Mouse (Mus musculus): ENCODE results near the gene Sfta2.

Sfta2 gene

GRCm38 (mm10) chr17:35673416-35674035, 72.2 kb downstream of the Sfta2 start, which contains the start of gene Gtf2h4:
Gene Gtf2h4, minus strand, starts transcription at chr17:35673739.
- peak; percentile 88 to 94 for DNase-seq (ENCODE audit: low spot score in 2 of 2)

- no peak for DNase-seq (ENCODE audit: low spot score in 2 of 2)
Observed at GRCm38 (mm10) chr17:35680591-35680990, 79.2 kb downstream of the Sfta2 start.

- DNase-seq (ENCODE audit: low spot score in 2 of 2): no peak
Observed at GRCm38 (mm10) chr17:35681986-35682385, 80.6 kb downstream of the Sfta2 start.

GRCm38 (mm10) chr17:35685061-35685460, 83.7 kb downstream of the Sfta2 start:
- DNase-seq (ENCODE audit: low spot score in 2 of 2): no peak

DNA sequence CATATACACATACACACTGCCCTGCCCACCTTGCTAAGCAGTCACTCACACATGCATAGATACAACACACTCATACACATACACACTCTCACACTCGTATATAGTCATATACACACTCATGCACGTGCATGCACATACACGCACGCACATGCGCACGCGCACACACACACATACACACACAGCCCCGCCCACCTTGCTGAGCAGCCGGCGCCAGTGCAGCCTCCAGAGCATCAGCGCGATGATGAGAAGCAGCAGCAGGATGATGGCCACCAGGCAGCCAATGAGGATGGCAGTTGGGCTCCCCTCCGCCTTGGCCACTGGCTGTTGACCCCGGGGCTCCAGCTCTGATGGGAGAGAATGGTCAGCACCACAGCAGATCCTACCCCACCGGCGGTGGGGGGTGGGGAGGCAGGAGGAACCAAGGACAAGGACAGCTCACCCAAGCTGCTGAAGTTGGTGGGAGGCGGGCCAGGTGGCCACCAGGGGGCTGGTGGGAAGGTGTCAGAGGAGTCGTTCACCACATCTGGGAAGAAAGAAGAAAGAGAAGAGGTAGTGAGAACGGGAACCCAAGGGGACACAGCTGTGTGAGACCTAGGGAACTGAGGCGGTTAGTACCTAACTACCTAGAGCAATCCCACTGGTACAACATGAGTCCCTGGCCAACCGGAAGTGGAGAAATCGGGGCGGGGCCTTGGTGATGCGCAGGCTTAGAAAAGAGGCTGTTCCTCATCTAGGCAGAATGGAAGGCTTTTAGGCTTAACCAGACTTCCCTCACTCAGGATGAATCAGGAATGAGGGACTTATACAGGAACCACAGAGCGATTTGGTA, 87.2 kb downstream of the Sfta2 start:
- no peak for DNase-seq (ENCODE audit: low spot score in 2 of 2)

DNA sequence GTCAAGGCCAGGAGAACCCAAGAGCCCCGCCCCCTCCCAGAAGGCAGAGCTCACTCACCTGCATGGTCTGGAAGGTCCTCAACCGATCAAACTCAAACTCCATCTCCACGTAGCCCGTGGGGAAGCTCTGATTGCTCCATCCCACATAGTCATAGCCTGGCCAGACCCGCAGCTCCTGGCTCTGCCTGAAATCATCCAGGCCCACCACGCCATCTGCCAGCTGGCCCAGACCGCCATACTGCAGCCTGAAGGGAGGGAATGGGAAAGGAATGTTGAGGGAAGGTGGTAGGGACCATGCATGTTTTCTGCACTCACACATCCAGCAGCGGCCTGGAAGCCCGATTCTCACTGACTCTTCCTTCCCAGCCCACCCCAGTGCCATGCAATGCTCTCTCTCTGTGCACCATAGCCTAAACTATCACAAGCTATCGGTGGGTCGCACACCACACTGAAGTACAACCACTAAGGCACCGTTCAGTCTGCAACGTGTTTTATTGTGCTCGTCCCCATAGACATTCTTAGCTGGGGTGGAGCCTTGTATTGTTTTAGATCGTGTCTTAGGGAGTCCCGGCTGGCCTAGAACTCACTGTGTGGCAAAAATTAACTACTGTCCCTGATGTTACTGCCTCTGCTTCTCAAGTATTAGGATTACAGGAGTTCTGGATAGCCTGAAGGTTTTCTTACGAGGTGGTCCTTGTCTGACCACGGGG, 88.7 kb downstream of the Sfta2 start:
- DNase-seq (ENCODE audit: low spot score in 2 of 2): no peak

- DNase-seq (ENCODE audit: low spot score in 2 of 2): no peak
Observed at GRCm38 (mm10) chr17:35691811-35692210, 90.5 kb downstream of the Sfta2 start.

DNA sequence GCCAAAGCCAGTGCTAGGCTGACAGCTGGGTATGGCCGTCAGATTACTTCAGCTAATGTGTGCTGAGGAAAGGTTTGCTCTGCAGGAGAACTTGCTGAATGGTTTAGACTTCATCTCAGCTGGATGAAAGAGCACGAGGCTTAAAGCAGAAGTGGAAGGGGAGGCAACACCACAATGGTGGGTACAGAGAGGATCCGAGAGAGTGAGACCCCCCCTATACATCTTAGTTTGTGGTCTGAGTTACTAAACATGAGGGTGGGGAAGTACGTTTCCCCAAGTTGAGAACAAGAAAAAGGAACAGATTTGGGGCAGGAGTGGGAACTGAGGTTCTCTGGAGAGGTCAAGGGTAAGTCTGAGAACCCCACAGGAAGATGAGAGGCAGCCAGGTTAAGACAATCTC, 91.0 kb downstream of the Sfta2 start:
- DNase-seq (ENCODE audit: low spot score in 2 of 2): no peak

DNA sequence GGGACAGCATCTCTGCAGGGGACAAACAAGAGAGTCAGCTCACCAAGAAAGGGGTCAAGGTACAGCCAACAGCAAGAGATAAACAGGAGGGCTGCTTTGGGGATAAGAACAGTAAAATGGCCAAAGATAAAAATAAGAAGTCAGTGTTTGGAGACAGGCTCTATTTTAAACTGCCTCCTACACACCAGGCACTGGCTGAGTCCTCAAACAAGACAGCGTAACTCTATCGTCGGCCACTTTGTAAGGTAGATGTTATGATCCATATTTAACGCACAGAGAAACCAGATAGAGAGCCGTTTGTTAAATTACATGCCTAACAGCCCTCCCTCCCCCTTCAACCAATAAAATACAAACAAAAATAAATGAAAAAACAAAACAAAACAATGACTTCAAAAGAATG, 92.6 kb downstream of the Sfta2 start:
- DNase-seq (ENCODE audit: low spot score in 2 of 2): no peak

DNA sequence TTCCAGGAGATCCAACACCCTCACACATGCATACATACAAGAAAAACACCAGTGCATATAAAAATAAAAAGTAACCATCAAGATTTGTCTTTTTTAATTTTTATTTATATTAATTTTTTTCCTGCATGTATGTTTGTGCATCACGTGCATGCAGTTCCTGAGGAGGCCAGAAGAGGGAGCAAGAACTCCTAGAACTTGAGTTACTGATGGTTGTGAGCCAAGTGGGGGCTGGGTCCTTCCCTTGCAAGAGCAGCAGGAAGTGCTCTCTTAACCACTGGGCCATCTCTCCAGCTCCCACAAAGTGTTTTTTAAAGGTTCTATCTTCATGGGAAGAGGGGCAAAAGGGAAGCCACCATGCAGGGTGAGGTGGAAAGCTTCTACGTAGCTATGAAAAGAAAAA, 93.9 kb downstream of the Sfta2 start:
- no peak for DNase-seq (ENCODE audit: low spot score in 2 of 2)

- no peak for DNase-seq (ENCODE audit: low spot score in 2 of 2)
Observed at GRCm38 (mm10) chr17:35696691-35697090, 95.3 kb downstream of the Sfta2 start.

DNA sequence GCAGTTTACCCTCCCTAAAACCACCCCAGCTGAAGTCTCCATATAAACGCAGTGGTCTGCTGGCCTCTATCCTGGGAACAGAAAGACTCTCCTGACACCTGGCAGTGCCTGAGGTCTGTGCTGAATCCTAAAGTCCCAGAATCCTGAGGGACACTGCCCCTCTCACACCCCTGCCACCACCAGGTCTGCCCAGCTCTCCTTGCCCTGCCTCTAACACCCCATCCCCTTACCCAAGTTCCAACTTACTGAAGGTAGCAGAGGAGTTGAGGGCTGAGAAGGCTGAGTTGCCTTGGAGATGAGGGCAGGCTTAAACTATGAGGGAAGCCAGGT, 96.0 kb downstream of the Sfta2 start:
- DNase-seq (ENCODE audit: low spot score in 2 of 2): no peak

DNA sequence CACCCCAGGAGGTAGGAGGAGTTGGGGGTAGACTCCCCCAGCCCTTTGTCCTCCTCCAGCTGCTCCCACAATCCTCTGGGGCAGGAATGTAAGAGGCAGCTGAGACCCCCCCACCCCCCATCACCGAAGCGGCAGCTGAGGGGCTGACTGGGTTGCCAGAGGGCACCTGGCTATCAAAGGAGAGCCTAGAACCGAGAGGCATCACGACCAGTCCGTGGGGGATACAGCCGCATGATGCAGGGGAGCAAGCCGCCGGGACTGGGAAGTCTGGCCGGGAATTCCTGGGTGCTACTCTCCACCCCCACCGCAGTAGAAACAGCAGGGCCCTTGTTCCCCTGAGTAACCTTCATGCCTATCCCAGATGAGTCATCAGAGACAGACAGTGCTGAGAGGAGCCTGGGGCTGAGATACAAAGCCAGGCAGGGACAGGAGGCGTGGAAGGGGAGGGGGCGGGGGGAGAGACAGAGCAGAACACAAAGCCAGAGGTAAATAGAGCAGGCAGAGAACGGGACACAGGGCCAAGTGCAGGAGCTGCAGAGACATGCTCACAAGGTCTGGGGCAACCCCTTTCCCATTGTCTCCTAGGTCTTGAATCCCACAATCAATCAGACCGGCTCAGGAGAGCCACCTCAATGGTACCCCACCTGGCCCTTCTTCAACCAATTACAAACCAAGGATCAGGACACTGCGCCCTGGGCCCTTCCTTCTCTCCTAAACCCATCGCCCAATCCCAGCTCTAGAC, 96.6 kb downstream of the Sfta2 start:
- peak in 1 of 2 experiments; percentile 42 for DNase-seq (ENCODE audit: low spot score in 2 of 2)

GRCm38 (mm10) chr17:35698501-35698883, 97.1 kb downstream of the Sfta2 start:
- DNase-seq (ENCODE audit: low spot score in 2 of 2): no peak

- DNase-seq (ENCODE audit: low spot score in 2 of 2): peak; percentile 84 to 87
Observed at GRCm38 (mm10) chr17:35699919-35700318, 98.6 kb downstream of the Sfta2 start.
